Mouse (Mus musculus) subcutaneous adipose tissue, adult 2 months (tissue): ENCODE results near the gene Ppa1. TPM values are rescaled to one million over a fixed set of nuclear protein-coding genes. Genes with fewer than 3 reads are reported as not detected.

Experiments
- polyA plus RNA-seq: library from polyadenylated mRNA; depleted of rRNA; stranded (reverse); fragments of >200 nt; gene quantifications from 2 replicates; pipeline ENCODE4 v1.2.3, GENCODE M21; 2012; ENCODE audit warnings: low replicate concordance; rRNA removed

The Ppa1 gene
- 55.7 and 62.9 TPM in 2 replicates for polyA plus RNA-seq

DNA sequence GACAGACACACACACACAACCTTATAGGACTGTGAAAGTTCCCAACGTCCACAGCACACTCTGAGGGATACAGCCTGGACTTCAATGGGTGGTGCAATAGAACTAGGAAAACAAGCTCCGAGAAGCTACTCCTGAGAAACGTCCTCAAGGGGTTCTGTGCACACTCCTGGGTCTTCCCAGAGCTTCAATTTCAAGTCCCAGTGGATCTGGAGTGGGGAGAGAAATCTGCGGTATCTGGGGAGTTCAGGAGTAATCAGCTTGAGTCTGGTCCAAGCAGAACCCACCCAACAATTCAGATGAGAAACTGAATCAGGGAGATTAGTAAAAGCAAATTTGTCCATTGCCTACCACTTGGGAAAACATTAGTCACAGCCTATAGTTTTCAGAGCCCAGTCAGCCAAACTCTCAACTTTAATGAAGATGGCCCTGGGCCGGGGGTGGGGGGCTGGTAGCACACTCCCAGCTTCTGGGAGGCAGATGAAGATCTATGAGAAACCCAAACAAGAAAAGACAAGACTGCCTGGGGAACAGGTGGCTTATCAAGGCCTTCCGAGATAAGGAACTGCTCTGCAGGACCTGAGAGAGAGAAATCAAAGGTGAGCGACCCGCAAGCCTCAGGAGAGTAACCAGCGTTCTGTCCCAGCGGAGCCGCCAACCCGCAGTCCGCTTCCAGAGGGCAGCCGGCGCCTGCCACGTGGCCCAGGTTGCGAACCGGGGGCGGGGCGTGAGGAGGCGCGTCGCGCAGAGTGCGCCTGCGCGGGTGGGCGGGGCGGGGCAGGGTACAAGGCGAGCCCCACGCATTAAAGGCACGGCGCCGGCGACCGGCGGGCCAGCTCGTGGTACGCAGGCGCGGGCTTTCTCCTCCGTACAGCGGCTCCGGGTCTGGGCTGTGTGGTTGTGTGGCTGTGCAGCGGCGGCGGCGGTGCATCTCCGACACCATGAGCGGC lies at the start of gene Ppa1:
TSS of gene Ppa1 (plus strand) at position 763 of the 947 bp plus-strand sequence.

DNA sequence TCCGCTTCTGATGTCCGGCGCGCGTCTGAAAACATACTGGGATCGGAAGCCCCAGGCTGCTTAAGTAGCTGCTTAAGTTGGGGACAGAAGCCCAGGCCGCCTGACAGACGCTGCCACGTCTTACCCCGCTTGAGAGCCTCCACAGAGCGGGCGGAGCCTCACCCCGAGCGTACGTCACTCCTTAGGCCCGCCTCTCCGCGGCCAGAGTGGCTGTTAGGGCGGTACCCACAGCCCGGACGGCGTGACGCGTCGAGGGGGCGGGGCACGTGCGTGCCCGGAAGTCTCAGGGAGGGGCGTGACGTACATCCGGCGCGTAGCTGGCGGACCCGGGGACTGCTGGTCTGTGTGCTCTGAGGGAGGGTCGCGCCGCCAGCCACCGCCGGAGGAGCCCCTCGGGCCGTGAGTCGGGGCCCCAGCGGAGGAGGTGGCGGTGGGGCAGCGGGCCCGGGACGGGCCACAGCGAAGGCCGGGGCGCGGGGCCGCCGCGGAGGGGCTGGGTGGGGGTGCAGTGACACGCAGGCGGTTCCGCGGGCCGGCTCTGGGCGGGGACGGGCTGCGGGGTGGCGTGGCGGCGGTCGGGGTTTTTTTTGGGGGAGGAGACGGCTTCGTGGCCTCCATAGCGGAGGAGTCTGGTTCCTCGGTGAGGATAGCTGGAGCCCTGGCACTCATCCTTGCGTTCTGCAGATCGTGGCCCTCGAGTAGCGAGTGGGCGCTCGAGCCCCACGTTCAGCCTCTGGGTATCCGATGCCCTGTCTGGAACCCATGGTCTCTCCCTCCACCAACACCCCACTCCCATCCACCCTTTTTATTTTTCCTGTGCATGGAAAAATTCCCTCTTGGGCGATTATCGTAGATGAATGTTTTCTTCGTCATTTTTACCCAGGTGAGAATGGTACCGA lies 31.9 kb downstream of the Ppa1 start, which contains the start of gene Sar1a:
TSS of gene Sar1a (plus strand) at position 285 of the 899 bp plus-strand sequence.

DNA sequence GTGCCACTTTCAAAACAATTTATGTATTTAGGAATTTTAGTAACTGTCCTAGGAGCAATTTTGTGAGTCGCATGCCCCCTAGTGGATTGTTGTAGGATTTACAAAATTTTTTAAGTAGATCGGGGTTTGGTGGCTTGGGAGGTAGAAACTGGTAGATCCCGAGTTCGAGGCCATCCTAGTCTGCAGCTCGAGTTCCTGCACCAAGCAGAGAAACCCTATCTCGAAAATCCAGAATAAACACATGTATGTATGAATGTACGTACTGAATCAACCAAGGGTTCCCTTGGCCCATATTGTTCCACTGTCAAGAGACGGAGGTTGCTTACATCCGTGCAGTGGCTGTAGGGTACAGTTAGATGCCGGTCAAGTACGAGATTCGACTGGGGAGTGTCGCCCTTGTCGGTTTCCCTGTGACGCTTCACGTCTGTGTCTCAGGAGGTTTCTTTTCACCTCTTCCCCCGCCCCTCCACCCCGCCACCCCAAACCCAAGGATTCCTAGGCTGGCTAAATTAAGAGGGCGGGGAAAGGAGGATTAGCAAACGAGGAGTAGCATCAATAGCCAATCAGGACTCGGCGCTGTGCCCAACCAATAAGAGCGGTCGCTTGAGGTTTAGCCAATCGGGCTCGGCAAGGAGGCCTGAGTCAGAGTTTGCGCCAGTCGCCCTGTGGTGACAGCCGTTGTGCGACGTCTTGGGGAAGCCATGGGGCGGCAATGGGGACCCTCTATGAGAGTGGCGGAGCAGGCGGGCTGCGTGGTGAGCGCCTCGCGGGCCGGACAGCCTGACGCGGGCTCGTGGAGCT lies 46.7 kb downstream of the Ppa1 start, which contains the start of gene Tysnd1:
TSS of gene Tysnd1 (plus strand) at position 645 of the 801 bp plus-strand sequence.

DNA sequence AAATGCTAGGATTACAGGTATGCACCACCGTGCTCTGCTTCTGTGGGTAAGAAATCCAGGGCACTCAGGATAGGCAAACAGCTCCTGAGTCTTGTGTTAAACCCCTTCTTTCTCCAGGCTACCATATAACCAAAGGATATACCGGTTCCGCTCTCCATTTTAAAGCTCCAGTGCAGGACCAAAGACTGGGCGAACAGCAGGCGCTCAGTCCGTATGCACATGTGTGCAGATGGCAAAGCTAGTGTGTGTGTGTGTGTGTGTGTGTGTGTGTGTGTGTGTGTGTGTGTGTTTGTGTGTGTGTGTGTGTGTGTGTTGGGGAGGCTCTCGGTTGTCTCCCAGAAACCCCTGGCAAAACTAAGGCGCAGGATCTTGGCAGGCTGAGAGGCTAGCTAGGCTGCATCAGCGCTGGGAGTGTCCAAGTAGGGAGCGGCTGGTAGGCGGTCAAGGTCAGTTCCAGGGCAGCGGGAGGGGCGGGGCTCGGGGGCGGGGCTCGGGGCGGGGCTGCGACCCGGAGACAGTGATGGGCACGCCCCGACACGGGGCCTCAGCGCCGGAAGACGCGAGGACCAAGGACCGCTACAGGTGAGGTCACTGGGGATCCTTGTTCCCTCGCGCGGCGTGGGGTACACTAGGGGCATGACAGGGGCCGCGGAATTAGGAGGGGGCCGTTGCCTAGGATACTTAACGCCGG lies 66.6 kb downstream of the Ppa1 start, which contains the start of gene Aifm2:
TSS of gene Aifm2 (plus strand) at position 493 of the 691 bp plus-strand sequence.

Other genes starting within 250 kb of the Ppa1 start
- gene Nodal, start 230.6 kb upstream of the Ppa1 start, polyA plus RNA-seq, result 0.10 TPM in 1 of 2 replicates, not detected in the other
- 90.3 and 105 TPM in 2 replicates for gene Eif4ebp2, start 195.9 kb upstream of the Ppa1 start, polyA plus RNA-seq
- gene Lrrc20, start 172.8 kb upstream of the Ppa1 start, polyA plus RNA-seq, result 9.5 and 10.3 TPM in 2 replicates
- gene Npffr1, start 53.1 kb upstream of the Ppa1 start, polyA plus RNA-seq, result 0.17 and 0.24 TPM in 2 replicates
- gene Sar1a, start 31.7 kb downstream of the Ppa1 start, polyA plus RNA-seq, result 137 and 141 TPM in 2 replicates
- gene Tysnd1, start 47.0 kb downstream of the Ppa1 start, polyA plus RNA-seq, result 71.4 and 79.5 TPM in 2 replicates
- 87.8 and 270 TPM in 2 replicates for gene Aifm2, start 66.7 kb downstream of the Ppa1 start, polyA plus RNA-seq
- 1.3 and 14.0 TPM in 2 replicates for gene H2afy2, start 135.6 kb downstream of the Ppa1 start, polyA plus RNA-seq